Mouse (Mus musculus): ENCODE measurements around the gene Zfp142. TPM values are rescaled to one million over a fixed set of nuclear protein-coding genes. Genes with fewer than 3 reads are reported as not detected.

Gene Zfp142
- polyA plus RNA-seq, 1 experiment from 2014 or later, result 14.9 TPM

GRCm38 (mm10) chr1:74584616-74585398, 3.2 kb downstream of the Zfp142 start:
- no peaks in the 10 kb centered on the region for H3K27me3 ChIP-seq
- CTCF ChIA-PET, result no interaction called here
- POLR2A ChIA-PET, result interaction anchor here (1.2 kb wide), 1 partner anchor 32 kb away, joined by 4 read pairs; no protein-coding TSS in a partner anchor
- ATAC-seq (no peak), DNase-seq (ENCODE audit: low read depth, low spot score) (no peak)
- in situ Hi-C loops (cut with MboI; ENCODE audit: low pct_unique_long_range_greater_than_20kb), result no loop called here
- no peak for TF ChIP-seq CTCF (IDR thresholded peaks at IDR 0.05)

- no peaks in the 10 kb centered on the region for H3K27me3 ChIP-seq
- DNase-seq (ENCODE audit: low read depth, low spot score) (no peak), ATAC-seq (no peak)
- ChIA-PET POLR2A (no interaction called here), CTCF (no interaction called here)
- in situ Hi-C loops (cut with MboI; ENCODE audit: low pct_unique_long_range_greater_than_20kb), result no loop called here
- no peak for TF ChIP-seq CTCF (IDR thresholded peaks at IDR 0.05)
Observed at GRCm38 (mm10) chr1:74582621-74583020, 5.4 kb downstream of the Zfp142 start.

- ATAC-seq (no peak), DNase-seq (ENCODE audit: low read depth, low spot score) (no peak)
- POLR2A ChIA-PET, result no interaction called here
- CTCF ChIA-PET, result interaction anchor here (1.5 kb wide), 1 partner anchor 7 kb away, joined by 3 read pairs; no protein-coding TSS in a partner anchor
- no peak for TF ChIP-seq CTCF (IDR thresholded peaks at IDR 0.05)
- in situ Hi-C loops (cut with MboI; ENCODE audit: low pct_unique_long_range_greater_than_20kb), result no loop called here
- no peaks in the 10 kb centered on the region for H3K27me3 ChIP-seq
Observed at GRCm38 (mm10) chr1:74569739-74570719, 18.0 kb downstream of the Zfp142 start.

GRCm38 (mm10) chr1:74565834-74566233, 22.2 kb downstream of the Zfp142 start:
- in situ Hi-C loops (cut with MboI; ENCODE audit: low pct_unique_long_range_greater_than_20kb), result no loop called here
- CTCF ChIA-PET, result no interaction called here
- POLR2A ChIA-PET, result no interaction called here

GRCm38 (mm10) chr1:74559061-74559460, 29.0 kb downstream of the Zfp142 start:
- in situ Hi-C loops (cut with MboI; ENCODE audit: low pct_unique_long_range_greater_than_20kb), result no loop called here
- no peak for TF ChIP-seq CTCF (IDR thresholded peaks at IDR 0.05)
- DNase-seq (ENCODE audit: low read depth, low spot score) (no peak), ATAC-seq (no peak)
- H3K27me3 ChIP-seq, result no peaks in the 10 kb centered on the region
- CTCF ChIA-PET, result no interaction called here
- POLR2A ChIA-PET, result no interaction called here

More at GRCm38 (mm10) chr1:74565834-74566233, 22.2 kb downstream of the Zfp142 start:
- ATAC-seq (no peak), DNase-seq (ENCODE audit: low read depth, low spot score) (no peak)
- TF ChIP-seq CTCF (IDR thresholded peaks at IDR 0.05), result no peak
- no peaks in the 10 kb centered on the region for H3K27me3 ChIP-seq

GRCm38 (mm10) chr1:74544184-74544583, 43.9 kb downstream of the Zfp142 start, which contains the start of gene Usp37:
Gene Usp37, minus strand, starts transcription at chr1:74544284.
- DNase-seq (ENCODE audit: low read depth, low spot score), result no peak
- no peak for TF ChIP-seq CTCF (IDR thresholded peaks at IDR 0.05)
- H3K27me3 ChIP-seq, result peaks cover 25% of the 10 kb centered on the region
- in situ Hi-C loops (cut with MboI; ENCODE audit: low pct_unique_long_range_greater_than_20kb), result no loop called here
- POLR2A ChIA-PET, result no interaction called here
- CTCF ChIA-PET, result no interaction called here
- ATAC-seq, result no peak

GRCm38 (mm10) chr1:74542451-74542961, 45.5 kb downstream of the Zfp142 start, which contains the start of gene Plcd4:
Gene Plcd4, plus strand, starts transcription at chr1:74542888.
- no peak for TF ChIP-seq CTCF (IDR thresholded peaks at IDR 0.05)
- ATAC-seq (no peak), DNase-seq (ENCODE audit: low read depth, low spot score) (no peak)
- in situ Hi-C loops (cut with MboI; ENCODE audit: low pct_unique_long_range_greater_than_20kb), result no loop called here
- CTCF ChIA-PET, result no interaction called here
- POLR2A ChIA-PET, result no interaction called here
- H3K27me3 ChIP-seq, result peaks cover 25% of the 10 kb centered on the region

GRCm38 (mm10) chr1:74538650-74539049, 49.4 kb downstream of the Zfp142 start:
- no peak for TF ChIP-seq CTCF (IDR thresholded peaks at IDR 0.05)
- in situ Hi-C loops (cut with MboI; ENCODE audit: low pct_unique_long_range_greater_than_20kb), result no loop called here
- ATAC-seq, result no peak
- CTCF ChIA-PET, result interaction anchor here (0.8 kb wide), 1 partner anchor 9 kb away, joined by 3 read pairs; no protein-coding TSS in a partner anchor
- POLR2A ChIA-PET, result interaction anchor here (0.6 kb wide), 1 partner anchor 11 kb away, joined by 4 read pairs; no protein-coding TSS in a partner anchor
- peaks cover 9% of the 10 kb centered on the region for H3K27me3 ChIP-seq
- no peak for DNase-seq (ENCODE audit: low read depth, low spot score)

GRCm38 (mm10) chr1:74528589-74528988, 59.5 kb downstream of the Zfp142 start:
- no peak for TF ChIP-seq CTCF (IDR thresholded peaks at IDR 0.05)
- DNase-seq (ENCODE audit: low read depth, low spot score), result no peak
- ChIA-PET POLR2A (no interaction called here), CTCF (no interaction called here)
- in situ Hi-C loops (cut with MboI; ENCODE audit: low pct_unique_long_range_greater_than_20kb), result no loop called here
- no peaks in the 10 kb centered on the region for H3K27me3 ChIP-seq
- ATAC-seq, result no peak

- no peaks in the 10 kb centered on the region for H3K27me3 ChIP-seq
- no peak for ATAC-seq
- CTCF ChIA-PET, result interaction anchor here (1.4 to 1.5 kb wide), 2 partner anchors 11 to 16 kb away, joined by 4 to 5 read pairs; no protein-coding TSS in a partner anchor
- in situ Hi-C loops (cut with MboI; ENCODE audit: low pct_unique_long_range_greater_than_20kb), result no loop called here
- DNase-seq (ENCODE audit: low read depth, low spot score), result no peak
- POLR2A ChIA-PET, result no interaction called here
- TF ChIP-seq CTCF (IDR thresholded peaks at IDR 0.05), result no peak
Observed at GRCm38 (mm10) chr1:74524746-74525145, 63.3 kb downstream of the Zfp142 start.
